Mouse (Mus musculus): Measurements from ENCODE around the gene Vps16. TPM values are rescaled to one million over a fixed set of nuclear protein-coding genes. Genes with fewer than 3 reads are reported as not detected.

Vps16 gene
- total and polyA plus RNA-seq, 3 experiments, result 76.7 to 119 (median 113) TPM

DNA sequence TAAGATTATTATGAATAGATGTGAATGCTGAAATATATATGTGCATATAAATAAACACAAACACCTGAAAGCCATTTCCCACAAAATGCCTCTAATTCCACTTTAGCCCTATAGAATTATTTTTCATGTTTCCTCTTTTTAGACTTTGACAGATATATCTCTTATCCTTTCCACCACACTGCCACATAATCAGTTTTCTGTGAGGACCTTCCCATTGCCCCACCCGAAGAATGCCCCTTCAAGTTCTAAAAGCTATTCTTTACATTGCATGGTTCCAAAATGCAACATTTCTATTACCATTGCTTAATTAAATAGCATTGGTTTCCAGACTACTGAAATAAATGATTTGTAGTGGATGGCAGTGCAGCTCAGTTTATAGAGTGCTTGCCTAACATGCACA is 42.3 kb downstream of the Vps16 start:
- H3K79me2 ChIP-seq (replicated peaks; ENCODE audit: control insufficient read depth, extremely low read depth, insufficient read depth, poor library complexity, severe bottlenecking), result peaks cover 5% of the 10 kb centered on the region
- H3K9me3 ChIP-seq (replicated peaks; ENCODE audit: low read length), result peaks cover 5% of the 10 kb centered on the region
- in situ Hi-C loops (cut with MboI; ENCODE audit: low pct_ligation_motif_present, low pct_unique_long_range_greater_than_20kb, low sequenced_read_pairs), result no loop called here
- no peak overlapping the region for H3K27ac ChIP-seq (ENCODE audit: insufficient read depth, low read depth)
- no peak overlapping the region for H3K4me2 ChIP-seq (ENCODE audit: insufficient read depth, low read depth, poor library complexity, severe bottlenecking)
- no peak for DNase-seq (ENCODE audit: extremely low read depth)
- H3K4me1 ChIP-seq (ENCODE audit: control insufficient read depth in 1 of 2, insufficient read depth in 2 of 2), result peaks cover 0 to 2% of the 10 kb centered on the region in 2 experiments; a peak in 1 of 4 replicates
- H3K27me3 ChIP-seq (replicated peaks), result no peaks in the 10 kb centered on the region
- TF ChIP-seq EP300 (IDR thresholded peaks at IDR 0.05; ENCODE audit: low read length) (no peak), POLR2A (IDR thresholded peaks at IDR 0.05; ENCODE audit: low read depth, low read length) (no peak), NRF1 (IDR thresholded peaks at IDR 0.05; ENCODE audit: low read depth, low read length) (no peak), TBP (conservative IDR thresholded peaks at IDR 0.05; ENCODE audit: low read depth, low read length) (no peak), HCFC1 (IDR thresholded peaks at IDR 0.05; ENCODE audit: low read depth, low read length) (no peak), ELF1 (IDR thresholded peaks at IDR 0.05; ENCODE audit: low read depth, low read length) (no peak)
- H3K36me3 ChIP-seq (replicated peaks in 1 of 2; ENCODE audit: control insufficient read depth in 1 of 2, insufficient read depth in 1 of 2, low read length in 1 of 2), result peaks cover 0 to 31% of the 10 kb centered on the region in 2 experiments
- H3K9ac ChIP-seq (ENCODE audit: insufficient read depth, low read depth), result no peak overlapping the region
- H3K4me3 ChIP-seq (replicated peaks in 1 of 3; ENCODE audit: low read depth in 2 of 3, low read length in 2 of 3, poor library complexity in 1 of 3), result no peak overlapping the region
- dilution Hi-C loops (cut with MboI; ENCODE audit: extremely low pct_ligation_motif_present, extremely low pct_unique_long_range_greater_than_20kb, low sequenced_read_pairs), result no loop called here

DNA sequence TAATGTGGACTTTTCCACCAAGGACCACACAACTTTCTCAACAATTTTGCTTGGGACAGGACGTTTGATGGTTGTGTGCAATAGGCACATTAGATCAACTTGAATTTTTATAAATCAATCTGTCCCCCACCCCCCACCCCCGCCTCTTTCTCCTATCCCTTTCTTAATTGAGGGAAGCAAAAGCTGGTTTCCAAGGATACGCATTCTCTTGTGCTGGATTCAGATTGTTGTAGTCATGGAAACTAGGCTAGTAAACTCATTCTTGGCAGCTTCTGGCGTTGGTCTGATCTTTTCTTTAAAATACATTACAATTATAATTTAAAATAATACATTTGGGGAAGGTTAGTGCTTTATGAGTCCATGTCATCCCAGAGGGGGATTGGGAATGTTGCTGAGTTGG is 45.2 kb downstream of the Vps16 start:
- no peak for DNase-seq (ENCODE audit: extremely low read depth)
- TF ChIP-seq ZNF384 (IDR thresholded peaks at IDR 0.05; ENCODE audit: low read depth, low read length) (no peak), MXI1 (IDR thresholded peaks at IDR 0.05; ENCODE audit: low read depth, low read length) (no peak)
- Histone ChIP-seq H3K27me3 (replicated peaks) (no peaks in the 10 kb centered on the region), H3K79me2 (replicated peaks; ENCODE audit: control insufficient read depth, extremely low read depth, insufficient read depth, poor library complexity, severe bottlenecking) (no peaks in the 10 kb centered on the region; the same call in 1 of the 2 replicates), H3K4me2 (ENCODE audit: insufficient read depth, low read depth, poor library complexity, severe bottlenecking) (no peak overlapping the region), H3K9ac (ENCODE audit: insufficient read depth, low read depth) (no peak overlapping the region), H3K36me3 (replicated peaks in 1 of 2; ENCODE audit: control insufficient read depth in 1 of 2, insufficient read depth in 1 of 2, low read length in 1 of 2) (peaks cover 0 to 10% of the 10 kb centered on the region in 2 experiments), H3K27ac (ENCODE audit: insufficient read depth, low read depth) (no peak overlapping the region), H3K4me3 (replicated peaks in 1 of 3; ENCODE audit: low read depth in 2 of 3, low read length in 2 of 3, poor library complexity in 1 of 3) (no peak overlapping the region), H3K4me1 (ENCODE audit: control insufficient read depth in 1 of 2, insufficient read depth in 2 of 2) (peaks cover 2 to 22% of the 10 kb centered on the region in 2 experiments; a peak in 2 of 4 replicates), H3K9me3 (replicated peaks; ENCODE audit: low read length) (no peaks in the 10 kb centered on the region)
- dilution Hi-C loops (cut with MboI; ENCODE audit: extremely low pct_ligation_motif_present, extremely low pct_unique_long_range_greater_than_20kb, low sequenced_read_pairs), result no loop called here
- in situ Hi-C loops (cut with MboI; ENCODE audit: low pct_ligation_motif_present, low pct_unique_long_range_greater_than_20kb, low sequenced_read_pairs), result no loop called here

DNA sequence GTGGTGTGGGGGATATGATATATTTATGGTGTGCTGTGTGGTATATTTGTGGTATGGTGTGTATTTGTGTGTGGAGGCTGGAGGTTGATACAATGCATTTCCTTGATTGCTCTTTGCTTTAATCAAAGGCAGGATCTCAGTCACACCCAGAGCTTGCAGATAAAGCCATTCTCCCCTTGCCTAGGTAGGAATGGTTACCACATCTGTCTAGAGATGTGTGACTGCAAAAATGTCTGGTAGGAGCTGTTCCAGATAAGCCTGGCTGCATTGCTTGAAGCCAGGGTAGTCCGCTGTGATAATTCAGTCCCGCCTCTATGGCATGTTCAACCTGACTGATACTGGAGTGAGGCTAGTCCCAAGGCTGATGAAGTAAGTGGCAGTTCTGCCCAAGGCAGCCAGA is 45.8 kb downstream of the Vps16 start:
- Histone ChIP-seq H3K4me3 (replicated peaks in 1 of 3; ENCODE audit: low read depth in 2 of 3, low read length in 2 of 3, poor library complexity in 1 of 3) (no peak overlapping the region), H3K36me3 (replicated peaks in 1 of 2; ENCODE audit: control insufficient read depth in 1 of 2, insufficient read depth in 1 of 2, low read length in 1 of 2) (peaks cover 0 to 10% of the 10 kb centered on the region in 2 experiments), H3K9me3 (replicated peaks; ENCODE audit: low read length) (no peaks in the 10 kb centered on the region), H3K9ac (ENCODE audit: insufficient read depth, low read depth) (no peak overlapping the region), H3K27me3 (replicated peaks) (no peaks in the 10 kb centered on the region), H3K4me2 (ENCODE audit: insufficient read depth, low read depth, poor library complexity, severe bottlenecking) (no peak overlapping the region), H3K79me2 (replicated peaks; ENCODE audit: control insufficient read depth, extremely low read depth, insufficient read depth, poor library complexity, severe bottlenecking) (no peaks in the 10 kb centered on the region; the same call in 1 of the 2 replicates), H3K27ac (ENCODE audit: insufficient read depth, low read depth) (no peak overlapping the region), H3K4me1 (ENCODE audit: control insufficient read depth in 1 of 2, insufficient read depth in 2 of 2) (peaks cover 2 to 23% of the 10 kb centered on the region in 2 experiments; a peak in 2 of 4 replicates)
- DNase-seq (ENCODE audit: extremely low read depth), result no peak
- in situ Hi-C loops (cut with MboI; ENCODE audit: low pct_ligation_motif_present, low pct_unique_long_range_greater_than_20kb, low sequenced_read_pairs) (no loop called here), dilution Hi-C loops (cut with MboI; ENCODE audit: extremely low pct_ligation_motif_present, extremely low pct_unique_long_range_greater_than_20kb, low sequenced_read_pairs) (no loop called here)
- TF ChIP-seq ELF1 (IDR thresholded peaks at IDR 0.05; ENCODE audit: low read depth, low read length) (no peak), POLR2AphosphoS2 (IDR thresholded peaks at IDR 0.05; ENCODE audit: low read depth, low read length) (no peak), POLR2A (IDR thresholded peaks at IDR 0.05; ENCODE audit: low read depth, low read length) (no peak), MEF2A (IDR thresholded peaks at IDR 0.05; ENCODE audit: borderline replicate concordance, low read depth, low read length) (no peak), BHLHE40 (IDR thresholded peaks at IDR 0.05; ENCODE audit: low read depth, low read length) (no peak), SIN3A (IDR thresholded peaks at IDR 0.05; ENCODE audit: low read length) (no peak), EP300 (IDR thresholded peaks at IDR 0.05; ENCODE audit: low read length) (no peak), JUND (conservative IDR thresholded peaks at IDR 0.05; ENCODE audit: low read depth, low read length) (no peak), KAT2A (IDR thresholded peaks at IDR 0.05; ENCODE audit: insufficient replicate concordance, low read length) (no peak), MAZ (IDR thresholded peaks at IDR 0.05; ENCODE audit: low read depth, low read length) (no peak), ZNF384 (IDR thresholded peaks at IDR 0.05; ENCODE audit: low read depth, low read length) (no peak), CTCF (conservative IDR thresholded peaks at IDR 0.05 in 1 of 2, IDR thresholded peaks at IDR 0.05 in 1 of 2; ENCODE audit: low read depth in 2 of 2, low read length in 2 of 2) (no peak), GABPA (IDR thresholded peaks at IDR 0.05; ENCODE audit: insufficient replicate concordance, low read depth, low read length) (no peak), PAX5 (IDR thresholded peaks at IDR 0.05; ENCODE audit: low read length) (no peak), NELFE (IDR thresholded peaks at IDR 0.05; ENCODE audit: low read depth, low read length) (no peak), RAD21 (IDR thresholded peaks at IDR 0.05; ENCODE audit: low read depth, low read length) (no peak), USF2 (conservative IDR thresholded peaks at IDR 0.05; ENCODE audit: low read depth, low read length) (no peak), MYC (IDR thresholded peaks at IDR 0.05; ENCODE audit: low read depth, low read length) (no peak)
